Mouse (Mus musculus) right cerebral cortex, adult 2 months (tissue): ENCODE data around the gene Tsga10.
A peak's percentile ranks its signal among the peaks of the same experiment; 100 is the strongest.

Experiments used
- DNase-seq, 2 experiments: peaks; one replicate each; pipeline ENCODE4 v3.0.0; 2021 to 2022; ENCODE audit warnings: low spot score in 2 of 2

Gene Tsga10

DNA sequence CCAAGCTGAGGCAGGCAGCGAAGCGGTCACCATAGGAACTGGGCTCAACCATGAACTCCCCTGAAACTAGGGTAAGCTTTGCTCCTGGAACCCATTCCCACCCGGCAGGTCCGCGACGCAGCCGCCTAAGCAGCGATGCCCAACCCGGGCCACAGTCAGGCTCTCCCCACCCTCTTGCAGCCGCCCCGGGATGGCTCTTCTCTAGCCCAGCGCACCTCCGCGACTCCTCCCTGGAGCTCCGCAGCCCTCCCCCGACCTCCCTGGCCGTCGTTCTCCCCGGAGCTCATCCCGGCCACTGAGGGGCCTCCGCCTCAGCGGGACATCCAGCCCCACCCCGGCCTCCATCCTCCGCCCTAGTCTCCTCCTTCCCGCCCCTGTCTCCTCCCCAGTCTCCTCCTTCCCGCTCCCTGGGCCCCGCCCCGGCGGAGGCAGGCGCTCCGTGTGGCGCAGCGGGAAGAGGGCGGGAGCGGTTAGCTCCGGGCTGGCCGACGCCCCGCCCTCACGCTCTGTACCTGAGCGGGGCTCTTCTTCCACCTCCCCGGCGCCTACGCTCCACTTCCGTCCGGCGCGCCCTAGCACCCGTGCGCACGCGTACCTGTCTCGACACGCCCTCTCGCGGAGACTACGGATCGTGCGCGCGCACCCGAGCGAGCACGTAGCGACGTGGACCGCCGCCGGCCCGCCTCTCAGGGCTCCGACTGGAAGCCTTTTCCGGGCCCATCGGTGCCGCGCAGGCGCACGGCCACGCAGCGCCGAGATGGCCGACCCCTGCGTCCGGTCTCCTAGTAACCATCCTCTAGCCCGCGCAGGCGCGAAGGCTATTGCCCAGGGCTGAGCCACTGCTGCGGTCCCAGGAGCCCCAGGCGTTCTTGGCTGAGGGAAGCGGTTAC lies 1.5 kb downstream of the Tsga10 start:
- peak; percentile 99 for DNase-seq

DNA sequence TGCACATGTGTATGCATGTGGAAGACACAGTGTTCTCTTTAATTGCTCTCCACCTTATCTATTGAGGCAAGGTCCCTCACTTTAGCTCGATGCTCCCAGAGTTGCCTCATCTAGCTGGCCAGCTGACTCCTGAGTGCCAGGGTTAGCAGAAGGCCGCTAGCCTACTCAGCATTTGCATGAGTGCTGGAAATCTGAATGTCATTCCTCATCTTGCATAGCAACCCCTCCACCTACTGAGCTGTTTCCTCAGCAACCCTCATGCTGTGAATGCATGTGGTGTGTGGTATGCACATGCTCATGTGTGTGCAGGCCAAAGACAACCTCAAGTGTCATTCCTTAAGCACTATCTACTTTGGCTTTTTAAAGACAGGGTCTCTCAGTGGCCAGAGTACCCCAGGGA lies 15.5 kb downstream of the Tsga10 start:
- DNase-seq: peak in 1 of 2 experiments; percentile 14

DNA sequence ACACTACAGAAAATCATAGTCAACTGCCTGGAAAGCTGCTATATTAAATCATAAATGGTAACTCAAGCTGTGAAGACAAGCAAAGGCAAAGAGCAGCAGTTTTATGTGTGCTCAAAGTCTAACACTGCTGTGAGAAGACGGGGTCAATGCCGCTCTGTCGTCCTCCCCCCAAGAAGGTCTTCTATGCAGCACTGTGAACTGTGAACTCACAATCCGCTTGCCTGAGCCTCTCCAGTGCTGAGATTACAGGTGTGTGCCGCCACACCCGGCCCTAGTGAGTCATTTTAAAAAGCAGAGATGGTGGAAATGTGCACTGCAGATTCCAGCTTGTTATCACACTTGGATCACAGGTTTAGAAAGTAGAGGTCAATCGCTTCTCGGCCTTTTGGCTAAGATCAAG lies 19.4 kb downstream of the Tsga10 start:
- DNase-seq: no peak

DNA sequence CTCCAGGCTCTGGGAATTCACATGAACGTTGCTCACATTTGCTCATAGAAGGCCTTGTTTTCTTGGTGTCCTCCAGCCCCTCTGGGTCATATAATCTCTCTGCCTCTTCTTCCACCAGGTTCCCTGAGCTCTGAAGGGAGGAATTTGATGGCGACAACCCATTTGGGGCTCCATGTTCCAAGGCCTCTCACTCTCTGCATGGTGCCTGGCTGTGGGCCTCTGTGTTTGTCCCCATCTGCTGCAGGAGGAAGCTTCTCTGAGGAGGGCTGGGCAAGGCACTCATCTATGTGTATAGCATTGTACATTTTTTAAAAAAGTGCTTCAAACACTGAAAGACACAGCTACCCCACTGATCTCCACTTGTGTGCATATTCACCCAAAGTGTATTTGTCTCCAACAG lies 34.5 kb downstream of the Tsga10 start:
- no peak for DNase-seq

DNA sequence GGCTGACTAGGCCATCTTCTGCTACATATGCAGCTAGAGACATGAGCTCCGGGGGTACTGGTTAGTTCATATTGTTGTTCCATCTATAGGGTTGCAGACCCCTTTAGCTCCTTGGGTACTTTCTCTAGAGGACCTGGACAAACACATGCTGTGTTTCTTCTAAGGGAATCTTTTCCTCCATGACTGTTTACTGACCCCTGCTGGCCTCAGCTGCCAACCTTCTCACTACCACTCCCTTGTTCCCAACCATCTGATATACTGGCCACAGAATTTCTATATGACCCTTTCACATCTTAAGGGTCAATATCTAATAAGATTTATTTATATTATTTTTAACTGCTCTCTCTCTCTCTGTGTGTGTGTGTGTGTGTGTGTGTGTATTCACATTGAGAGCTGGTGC lies 63.9 kb downstream of the Tsga10 start:
- peak; percentile 19 to 48 for DNase-seq

DNA sequence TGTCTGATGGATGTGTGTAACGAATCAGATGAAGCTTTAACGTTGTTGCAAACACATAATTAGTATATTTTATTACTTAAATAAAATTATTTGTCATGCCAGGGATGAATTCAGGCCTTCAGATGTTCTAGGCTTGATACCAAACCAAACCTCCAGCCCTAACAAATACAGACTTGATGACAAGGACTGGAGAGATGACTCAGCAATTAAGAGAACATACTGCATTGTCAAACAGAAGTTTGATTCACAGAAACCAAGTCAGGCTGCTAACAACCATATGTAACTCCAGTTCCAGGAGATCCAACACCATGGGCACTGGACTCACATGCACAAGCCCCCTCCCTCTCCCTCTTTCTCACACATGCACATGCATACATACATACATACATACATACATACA lies 65.9 kb downstream of the Tsga10 start:
- DNase-seq: no peak

DNA sequence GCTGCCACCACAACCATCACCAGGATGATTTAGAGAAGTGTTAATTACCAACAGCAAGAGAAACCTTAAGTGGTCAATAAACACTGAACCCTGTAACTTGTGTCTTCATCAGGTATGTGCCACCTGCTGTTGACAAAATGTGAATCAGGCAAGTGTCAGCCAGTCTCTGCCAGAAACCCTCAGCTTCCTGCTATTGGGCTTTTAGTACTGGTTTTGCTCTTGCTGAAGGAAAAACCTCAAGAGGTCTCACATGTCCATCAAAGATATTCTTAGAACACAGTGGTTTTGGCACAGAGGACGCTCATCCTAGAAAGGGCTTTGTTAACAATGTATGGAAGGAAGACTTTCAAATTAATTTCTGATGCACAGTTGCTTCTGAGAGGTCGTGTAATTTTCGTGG lies 66.7 kb downstream of the Tsga10 start:
- no peak for DNase-seq

DNA sequence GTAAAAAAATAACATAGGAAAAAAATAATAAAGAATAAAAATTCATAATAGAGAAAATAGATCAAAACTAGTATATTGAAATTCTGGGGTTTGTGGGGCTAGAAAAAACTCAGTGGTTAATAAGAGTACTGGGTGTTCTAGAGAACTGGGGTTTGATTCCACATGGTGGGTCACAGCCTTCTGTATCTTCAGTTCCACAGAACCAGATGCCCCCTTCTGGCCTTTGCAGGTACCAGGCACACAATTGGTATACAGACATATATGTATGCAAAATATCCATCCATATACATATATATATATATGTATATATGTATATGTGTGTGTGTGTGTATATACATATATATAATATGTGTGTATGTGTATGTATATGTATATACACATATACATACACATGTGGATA lies 106.8 kb downstream of the Tsga10 start:
- DNase-seq: no peak

DNA sequence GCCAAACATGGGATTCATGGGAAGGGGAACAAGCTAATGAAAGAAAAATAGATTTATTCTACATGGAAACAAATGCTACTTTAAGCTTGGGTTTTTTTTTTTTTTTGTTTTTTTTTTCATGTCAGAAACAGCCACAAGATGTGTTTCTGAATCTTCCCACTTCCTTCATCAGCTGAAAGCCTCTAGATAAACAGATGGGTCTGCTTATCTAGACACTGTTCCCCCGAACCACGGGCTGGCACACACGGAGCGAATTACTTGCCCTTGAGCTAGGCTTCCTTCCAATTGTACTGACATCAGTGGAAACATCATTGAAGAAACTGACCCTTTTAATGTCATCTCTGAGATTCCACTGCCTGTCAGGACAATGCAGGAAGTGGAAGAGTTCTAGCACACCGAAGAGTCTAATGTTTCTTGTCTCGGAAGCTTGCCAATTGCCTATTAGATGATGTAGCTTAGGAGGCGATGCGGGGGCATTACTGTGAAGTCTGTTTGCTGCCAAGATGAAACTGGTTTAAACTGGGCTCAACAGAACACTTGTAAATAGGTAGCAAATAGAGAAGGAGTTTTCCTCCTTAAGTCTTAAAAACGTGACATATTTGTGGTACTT lies 121.5 kb downstream of the Tsga10 start:
- DNase-seq: peak; percentile 42 to 54

DNA sequence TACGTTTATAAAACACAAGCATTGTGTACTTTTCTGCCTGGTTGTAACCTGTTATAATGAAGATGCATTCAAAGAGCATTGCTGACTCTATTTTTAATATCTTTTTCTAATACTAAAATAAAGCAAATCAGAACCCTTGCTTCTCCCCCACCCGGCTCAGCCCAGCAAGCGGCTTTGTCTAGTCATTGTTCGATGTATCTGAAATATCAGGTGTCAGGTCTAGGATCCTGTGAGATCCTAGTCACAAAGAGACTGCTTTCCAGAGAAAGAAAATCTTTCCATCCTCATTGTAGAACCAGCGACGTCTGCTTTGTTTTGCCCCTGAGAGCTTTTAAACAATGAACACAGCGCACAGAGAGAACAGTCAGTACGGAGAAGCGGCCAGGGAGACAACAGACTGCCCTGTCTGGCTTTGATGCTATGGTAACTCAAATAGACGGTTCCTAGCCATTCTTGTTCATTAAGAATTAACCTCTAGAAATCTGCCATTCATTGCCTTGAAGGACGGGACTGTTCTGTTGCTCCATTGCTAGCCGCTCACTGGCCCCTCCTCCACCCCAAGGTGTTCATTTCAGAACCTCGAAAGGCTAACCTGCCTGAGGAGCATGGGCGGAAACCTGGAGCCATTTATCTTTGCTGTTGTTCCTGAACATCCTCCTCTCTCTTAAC lies 123.5 kb downstream of the Tsga10 start:
- no peak for DNase-seq

DNA sequence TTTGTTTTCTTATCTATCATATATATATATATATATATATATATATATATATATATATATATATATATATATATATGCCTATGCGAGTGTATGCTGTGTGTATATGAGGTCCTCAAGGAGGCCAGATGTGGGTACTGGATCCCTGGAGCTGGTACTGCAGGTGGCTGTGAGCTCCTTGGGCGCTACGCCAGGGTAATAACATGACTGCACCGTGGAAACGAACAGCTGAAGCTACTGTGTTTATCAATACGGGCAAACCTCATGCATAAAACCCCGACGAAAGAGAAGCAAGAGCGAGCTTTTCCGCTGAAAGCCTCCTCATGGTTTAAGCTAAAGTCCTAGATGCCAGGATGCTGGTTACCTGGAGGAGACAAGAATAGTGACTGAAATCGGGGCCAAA lies 124.1 kb downstream of the Tsga10 start:
- no peak for DNase-seq

DNA sequence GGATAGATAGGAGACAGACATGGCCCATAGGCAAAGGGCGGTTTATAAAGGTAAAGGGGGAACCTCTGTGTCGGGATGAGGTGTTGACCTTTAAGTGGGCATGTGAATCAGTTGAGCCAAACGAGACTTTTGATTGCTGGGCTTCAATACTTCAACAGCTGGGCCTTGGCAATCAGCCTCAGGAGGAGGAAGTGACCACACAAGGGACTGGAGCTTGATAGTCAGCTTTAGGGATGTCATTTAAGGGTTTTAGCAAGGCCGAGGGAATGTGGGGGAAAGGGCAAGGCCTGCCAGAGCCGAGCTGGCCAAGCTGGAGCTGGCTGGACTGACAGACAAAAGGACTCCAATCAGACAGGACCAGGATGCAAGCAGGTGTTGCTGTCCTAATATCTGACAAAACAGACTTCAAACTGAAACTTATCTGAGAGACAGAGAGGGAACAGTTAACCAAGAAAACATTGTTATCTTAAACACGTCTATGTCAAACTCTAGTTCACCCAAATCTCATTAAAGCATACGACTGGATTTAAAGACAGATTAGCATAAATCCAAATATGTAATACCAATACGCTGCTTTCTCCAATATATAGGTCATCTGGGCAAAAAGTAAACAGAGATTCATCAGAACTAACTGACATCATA lies 125.9 kb downstream of the Tsga10 start:
- no peak for DNase-seq

DNA sequence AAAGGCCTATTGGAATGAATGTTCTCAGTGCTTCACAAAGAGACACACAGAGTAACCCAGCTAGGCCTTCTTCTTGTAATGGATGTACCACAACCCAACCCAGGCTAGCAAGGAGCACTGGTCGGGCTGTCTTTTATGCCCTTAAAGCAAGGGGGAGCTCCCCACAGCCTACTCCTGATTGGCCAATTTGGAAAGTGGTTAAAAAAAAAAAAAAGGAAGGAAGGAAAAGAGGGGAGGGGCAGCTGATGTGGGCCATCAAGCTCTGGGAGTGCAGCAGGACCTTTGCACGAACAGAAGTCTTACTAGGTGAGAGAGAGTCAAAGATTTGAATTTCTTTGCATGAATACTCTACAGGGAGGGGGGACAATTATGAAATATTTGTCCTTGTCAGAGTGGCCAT lies 127.3 kb downstream of the Tsga10 start:
- no peak for DNase-seq

DNA sequence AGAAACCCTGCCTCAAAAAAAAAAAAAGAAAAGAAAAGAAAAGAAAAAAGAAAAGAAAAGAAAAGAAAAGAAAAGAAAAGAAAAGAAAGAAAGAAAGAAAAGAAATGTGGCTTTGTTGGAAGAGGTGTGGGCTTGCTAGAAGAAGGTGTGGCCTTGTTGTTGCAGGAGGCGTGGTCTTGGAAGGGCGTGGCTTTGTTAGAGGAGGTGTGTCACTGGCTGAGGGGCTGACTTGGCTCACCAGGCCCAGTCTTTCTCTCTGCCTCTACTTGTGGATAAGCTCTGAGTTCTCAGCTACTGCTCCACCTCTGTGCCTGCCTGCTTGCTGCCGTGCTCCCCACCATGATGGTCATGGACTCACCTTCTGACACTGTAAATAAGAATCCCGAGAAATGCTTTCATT lies 129.2 kb downstream of the Tsga10 start:
- no peak for DNase-seq

DNA sequence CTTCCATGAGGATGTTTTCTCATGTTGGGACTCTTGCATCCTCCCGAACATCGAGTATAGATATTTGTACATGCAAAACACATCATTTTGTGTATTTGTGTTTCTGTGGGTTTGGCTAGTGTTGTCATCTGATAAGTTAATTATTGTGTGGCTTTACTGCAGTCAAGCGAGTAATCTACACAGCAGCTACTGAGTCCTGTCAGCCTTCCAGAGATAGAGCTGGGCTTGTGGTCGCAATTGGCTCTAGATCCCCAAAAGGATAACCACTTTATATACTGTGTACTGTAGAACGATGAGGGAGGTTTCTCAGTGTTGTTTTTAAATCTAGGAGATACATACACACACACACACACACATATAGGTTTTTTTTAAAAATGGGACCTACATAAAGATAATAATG lies 130.3 kb downstream of the Tsga10 start:
- DNase-seq: no peak

DNA sequence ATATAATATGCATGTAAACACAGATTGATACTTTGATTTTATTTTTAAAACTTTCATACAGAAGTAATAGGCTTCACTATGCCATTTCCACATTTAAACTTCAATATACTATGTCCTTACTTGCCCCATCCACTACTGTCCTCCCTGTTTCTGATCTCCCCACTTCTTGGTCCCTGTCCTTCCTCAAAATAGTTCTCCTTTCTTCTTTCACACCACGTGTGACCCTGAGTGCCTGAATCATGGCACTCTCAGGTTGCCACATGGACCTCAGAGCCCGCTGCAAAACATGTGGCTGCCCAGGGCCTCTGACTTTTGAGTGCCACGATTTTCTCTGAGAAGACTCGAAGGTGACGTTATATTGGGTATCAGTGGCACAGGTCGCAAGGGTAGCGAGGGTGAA lies 131.4 kb downstream of the Tsga10 start:
- no peak for DNase-seq

DNA sequence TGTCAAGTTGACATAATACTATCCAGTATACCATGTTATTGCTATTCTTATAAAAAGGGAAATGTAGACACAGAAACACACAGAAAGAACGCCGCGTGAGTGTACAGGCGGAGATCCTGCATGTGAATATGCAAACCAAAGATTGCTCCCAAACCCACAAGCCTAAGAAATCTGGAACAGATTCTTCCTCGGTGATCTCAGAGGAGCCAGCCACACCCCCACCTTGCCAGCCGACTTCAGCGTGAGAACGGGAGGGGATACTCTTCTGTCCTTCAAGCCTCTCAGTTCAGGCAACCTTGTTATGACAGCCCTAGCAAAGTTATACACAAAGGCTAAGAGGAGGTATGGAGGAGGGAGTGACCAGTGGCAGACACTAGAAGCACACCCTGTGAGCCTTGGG lies 136.9 kb downstream of the Tsga10 start:
- DNase-seq: no peak

DNA sequence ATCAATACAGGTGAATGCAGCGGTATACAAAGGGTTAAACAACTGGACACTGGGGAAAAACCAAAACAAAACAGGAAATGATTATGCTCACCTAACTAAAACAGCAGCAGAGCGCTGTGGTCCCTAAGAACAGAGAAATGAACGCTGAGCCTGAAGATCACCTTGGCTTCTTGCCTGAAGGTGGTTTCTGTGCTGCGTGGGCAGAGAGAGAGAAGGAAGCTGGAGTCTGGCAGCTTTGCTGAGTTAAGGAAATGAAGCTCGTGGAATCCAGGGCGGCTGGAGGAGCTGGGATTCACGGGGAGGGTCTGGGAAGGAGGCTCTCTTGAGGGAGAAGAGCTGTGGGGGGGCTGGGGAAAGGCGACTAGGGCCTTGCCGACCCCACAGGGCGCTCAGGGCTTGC lies 138.2 kb downstream of the Tsga10 start:
- peak; percentile 70 to 79 for DNase-seq

DNA sequence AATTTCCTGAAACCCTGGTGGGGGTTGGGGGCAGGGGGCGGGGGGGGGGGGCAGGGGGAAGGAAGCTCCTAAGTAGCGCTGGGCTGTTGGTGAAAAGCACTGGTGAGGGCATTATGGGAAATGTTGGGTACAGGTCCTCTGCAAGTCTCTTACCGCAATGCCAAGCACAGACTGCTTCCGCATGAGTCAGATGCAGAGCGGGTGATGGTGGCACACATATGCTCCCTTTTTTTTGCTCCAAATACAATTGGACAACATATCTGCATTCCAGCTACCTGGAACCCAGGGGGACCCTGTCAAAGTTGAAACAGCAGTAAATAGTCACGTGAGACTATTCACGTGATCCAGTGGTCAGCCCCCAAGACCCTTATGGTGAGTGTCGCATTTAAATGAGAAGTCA lies 139.0 kb downstream of the Tsga10 start:
- peak in 1 of 2 experiments; percentile 61 for DNase-seq

DNA sequence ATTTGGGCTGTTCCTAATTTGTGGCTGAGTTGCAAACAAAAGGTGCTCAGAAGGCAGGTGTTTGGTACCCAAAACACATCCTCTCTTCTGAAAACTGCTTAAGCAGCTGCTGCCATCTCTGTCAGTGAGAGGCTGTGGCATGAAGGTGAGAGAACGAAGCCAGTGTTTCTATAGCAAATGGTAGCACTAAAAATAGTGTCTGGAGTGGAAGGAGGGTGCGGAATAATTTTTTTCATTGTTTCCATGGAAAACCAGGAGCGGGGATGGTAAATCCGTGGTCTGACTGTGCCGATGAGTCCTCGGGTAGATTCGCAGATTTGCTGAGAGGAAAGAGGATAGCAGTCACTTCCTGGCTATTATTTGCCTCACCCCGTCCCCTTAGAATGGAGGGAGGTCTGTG lies 139.8 kb downstream of the Tsga10 start:
- DNase-seq: peak; percentile 57

DNA sequence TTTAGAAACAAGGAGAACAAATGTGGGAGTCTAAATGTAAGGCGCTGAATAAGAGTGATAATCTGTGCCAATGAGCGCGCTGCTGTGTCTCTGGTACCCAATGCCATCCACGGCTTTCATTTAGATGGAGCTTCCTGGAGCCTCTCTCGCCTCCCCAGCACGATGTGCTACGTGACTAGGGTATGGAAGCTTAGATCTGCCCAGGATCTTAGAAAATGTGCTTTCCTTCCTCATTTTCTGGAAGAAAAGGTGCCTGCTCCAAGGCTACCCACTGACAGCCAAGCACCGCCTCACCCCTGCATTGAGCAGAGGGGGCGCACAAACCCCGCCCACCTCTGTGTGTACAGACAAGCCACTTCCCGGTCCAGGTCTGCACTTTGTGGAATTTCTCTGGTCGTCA lies 140.3 kb downstream of the Tsga10 start:
- peak; percentile 82 for DNase-seq

DNA sequence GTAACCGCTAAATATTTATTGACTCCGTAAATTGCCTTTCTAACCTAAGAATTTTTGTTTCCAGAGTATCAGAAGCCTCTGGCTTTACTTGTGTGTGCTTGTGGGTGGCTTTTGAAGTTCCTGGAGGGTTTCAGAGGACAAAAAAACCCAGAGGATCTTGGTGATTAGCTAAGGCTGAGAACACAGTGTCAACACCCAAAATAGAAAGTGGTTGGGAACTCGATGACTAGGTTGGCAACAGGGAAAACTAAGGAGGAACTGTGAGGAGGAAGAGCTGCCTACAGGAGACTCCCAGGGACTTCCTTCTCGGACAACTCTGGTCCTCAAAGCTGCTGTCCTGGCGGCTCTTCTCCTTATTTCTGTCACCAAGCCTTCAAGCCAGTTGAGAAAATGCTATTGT lies 145.1 kb downstream of the Tsga10 start:
- no peak for DNase-seq
